Mouse (Mus musculus) gastrocnemius, postnatal 4 days (tissue): Measurements from ENCODE around the gene Aldh1l1. TPM values are rescaled to one million over a fixed set of nuclear protein-coding genes. Genes with fewer than 3 reads are reported as not detected.

Experiments
- DNase-seq, 2 experiments: peaks; one replicate each; pipeline ENCODE4 v3.0.0; 2021 to 2022; ENCODE audit warnings: low spot score in 2 of 2, mixed read lengths in 2 of 2
- total RNA-seq, 2 experiments: library from RNA; stranded (reverse); gene quantifications; 2 replicates each; pipeline ENCODE4 v1.2.3; 2021

Gene Aldh1l1
- total RNA-seq, 2 experiments from 2014 or later = 2.2 to 2.9 TPM

- peak; percentile 39 to 66 for DNase-seq
Observed at GRCm38 (mm10) chr6:90470947-90471541, 15.2 kb upstream of the Aldh1l1 start.

GRCm38 (mm10) chr6:90472079-90472478 is 14.1 kb upstream of the Aldh1l1 start:
- no peak for DNase-seq

- DNase-seq = no peak
Observed at GRCm38 (mm10) chr6:90472697-90473096, 13.5 kb upstream of the Aldh1l1 start.

- DNase-seq = no peak
Observed at GRCm38 (mm10) chr6:90473630-90474360, 12.4 kb upstream of the Aldh1l1 start.

GRCm38 (mm10) chr6:90474361-90474750 is 11.9 kb upstream of the Aldh1l1 start:
- DNase-seq = no peak

GRCm38 (mm10) chr6:90475176-90475853 is 10.9 kb upstream of the Aldh1l1 start:
- no peak for DNase-seq

GRCm38 (mm10) chr6:90475854-90476212 is 10.4 kb upstream of the Aldh1l1 start:
- no peak for DNase-seq

GRCm38 (mm10) chr6:90476941-90477518 is 9.2 kb upstream of the Aldh1l1 start:
- DNase-seq = no peak

- DNase-seq = no peak
Observed at GRCm38 (mm10) chr6:90484249-90484648, 2.0 kb upstream of the Aldh1l1 start.

- no peak for DNase-seq
Observed at GRCm38 (mm10) chr6:90484876-90485275, 1.4 kb upstream of the Aldh1l1 start.

- no peak for DNase-seq
Observed at GRCm38 (mm10) chr6:90487531-90487930, 1.3 kb downstream of the Aldh1l1 start.

GRCm38 (mm10) chr6:90489532-90489931 is 3.3 kb downstream of the Aldh1l1 start:
- no peak for DNase-seq

GRCm38 (mm10) chr6:90490976-90491375 is 4.7 kb downstream of the Aldh1l1 start:
- DNase-seq = no peak

- no peak for DNase-seq
Observed at GRCm38 (mm10) chr6:90491956-90492744, 5.9 kb downstream of the Aldh1l1 start.

GRCm38 (mm10) chr6:90494155-90494554 is 7.9 kb downstream of the Aldh1l1 start:
- DNase-seq = no peak

GRCm38 (mm10) chr6:90494566-90494965 is 8.3 kb downstream of the Aldh1l1 start:
- DNase-seq = no peak

GRCm38 (mm10) chr6:90495282-90495912 is 9.2 kb downstream of the Aldh1l1 start:
- DNase-seq = no peak

- DNase-seq = no peak
Observed at GRCm38 (mm10) chr6:90496217-90496616, 10.0 kb downstream of the Aldh1l1 start.

- DNase-seq = no peak
Observed at GRCm38 (mm10) chr6:90499509-90499908, 13.3 kb downstream of the Aldh1l1 start.

GRCm38 (mm10) chr6:90501222-90501940 is 15.2 kb downstream of the Aldh1l1 start:
- DNase-seq = no peak
